Mouse (Mus musculus): ENCODE measurements around the gene Unc79. TPM values are rescaled to one million over a fixed set of nuclear protein-coding genes. Genes with fewer than 3 reads are reported as not detected.

The Unc79 gene
- polyA plus RNA-seq, 1 experiment from 2014 or later: 0.57 TPM

DNA sequence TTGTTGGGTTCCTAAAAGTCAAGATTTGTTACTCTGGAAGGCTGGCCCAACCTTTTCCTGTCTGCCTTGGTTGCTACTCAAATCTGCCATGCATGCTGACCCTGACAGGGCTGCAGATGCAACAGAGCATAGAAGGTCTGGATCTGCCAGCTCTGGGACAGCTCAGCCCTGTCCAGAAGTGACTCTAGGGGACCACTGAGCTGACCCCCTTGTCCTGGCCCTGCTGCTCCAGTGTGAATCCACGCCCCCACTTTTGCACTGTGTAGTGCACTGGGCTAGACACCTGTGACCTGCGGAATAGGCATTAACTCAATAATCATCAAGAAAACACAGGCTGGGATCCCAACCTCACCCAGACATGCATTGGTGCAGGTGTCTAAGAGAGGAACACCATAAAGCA lies 266.1 kb downstream of the Unc79 start:
- 90% methylated on average over 2 of the region's 2 CpGs for WGBS
- Histone ChIP-seq H3K4me2 (ENCODE audit: low read depth, low read length) (no peak overlapping the region), H3K27me3 (ENCODE audit: control insufficient read depth, insufficient read depth, low read length) (no peaks in the 10 kb centered on the region; the same call in 1 of the 2 replicates), H3K27ac (ENCODE audit: low read length) (no peak overlapping the region), H3K36me3 (ENCODE audit: control insufficient read depth, insufficient read depth, low read length) (no peaks in the 10 kb centered on the region), H3K9ac (ENCODE audit: low read length) (no peak overlapping the region), H3K4me1 (ENCODE audit: control insufficient read depth, insufficient read depth, low read length) (peaks cover 9% of the 10 kb centered on the region), H3K4me3 (replicated peaks; ENCODE audit: low read length) (no peak overlapping the region), H3K9me3 (replicated peaks; ENCODE audit: control insufficient read depth, low read length) (no peaks in the 10 kb centered on the region)
- ATAC-seq (ENCODE audit: insufficient read depth, low FRiP score): no peak

DNA sequence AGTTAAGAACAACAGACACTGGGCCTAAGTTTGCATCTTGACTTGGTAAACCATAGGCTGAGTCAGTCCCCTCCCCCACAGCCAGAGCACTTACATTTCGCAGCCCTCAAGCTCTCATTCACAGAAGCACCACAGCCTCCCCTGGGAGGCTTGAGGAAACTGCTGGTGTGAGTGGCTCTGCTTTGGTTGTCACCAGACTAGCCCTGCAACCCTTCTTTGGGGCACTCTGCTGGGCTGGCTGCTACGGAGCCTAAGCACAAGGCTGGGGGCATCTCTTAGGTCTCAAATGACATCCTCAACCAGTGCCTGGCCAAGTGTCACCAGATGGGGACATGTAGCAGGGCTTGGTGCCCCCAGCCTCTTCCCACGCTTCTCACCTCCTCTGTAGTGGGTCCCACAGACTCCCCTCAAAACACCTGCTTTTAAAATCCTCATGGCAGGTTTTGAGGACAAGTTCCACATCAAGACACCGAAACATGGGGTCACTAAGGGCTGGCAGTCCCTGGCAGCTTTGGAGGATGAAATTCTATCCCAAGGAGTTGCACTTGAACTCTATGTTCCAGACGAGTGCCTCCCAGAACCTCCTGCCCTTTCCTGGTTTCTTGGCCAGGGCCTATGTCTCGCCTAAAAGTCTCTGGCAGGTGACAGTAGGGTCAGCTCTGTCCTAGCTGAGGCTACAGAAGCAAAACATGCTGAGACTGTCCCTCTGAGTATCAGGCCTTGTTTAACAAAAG lies 267.4 kb downstream of the Unc79 start:
- 65% methylated on average over 6 of the region's 6 CpGs for WGBS
- Histone ChIP-seq H3K27me3 (ENCODE audit: control insufficient read depth, insufficient read depth, low read length) (no peaks in the 10 kb centered on the region; the same call in 1 of the 2 replicates), H3K4me1 (ENCODE audit: control insufficient read depth, insufficient read depth, low read length) (peaks cover 9% of the 10 kb centered on the region), H3K9me3 (replicated peaks; ENCODE audit: control insufficient read depth, low read length) (no peaks in the 10 kb centered on the region), H3K9ac (ENCODE audit: low read length) (no peak overlapping the region), H3K27ac (ENCODE audit: low read length) (no peak overlapping the region), H3K4me3 (replicated peaks; ENCODE audit: low read length) (no peak overlapping the region), H3K36me3 (ENCODE audit: control insufficient read depth, insufficient read depth, low read length) (no peaks in the 10 kb centered on the region), H3K4me2 (ENCODE audit: low read depth, low read length) (no peak overlapping the region)
- ATAC-seq (ENCODE audit: insufficient read depth, low FRiP score): no peak

DNA sequence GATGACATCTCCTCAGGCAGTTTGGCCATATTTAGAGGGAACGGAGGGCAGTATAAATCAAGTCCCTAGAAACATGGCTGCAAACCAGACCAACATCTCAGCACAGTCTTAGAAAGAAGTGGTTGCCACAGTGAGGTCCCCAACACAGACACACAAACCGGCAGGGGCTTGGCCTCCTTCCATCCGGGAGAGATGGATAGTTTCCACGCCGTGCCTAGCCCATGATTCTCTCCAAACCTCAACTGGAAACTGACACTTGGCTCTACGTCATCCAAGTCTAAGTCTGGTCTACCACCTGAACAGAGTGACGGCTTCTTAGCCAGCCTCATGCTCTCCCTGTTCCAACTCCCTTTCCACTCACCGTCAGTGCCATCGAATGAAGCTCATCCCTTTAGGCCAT lies 275.0 kb downstream of the Unc79 start:
- no peaks in the 10 kb centered on the region; the same call in 1 of the 2 replicates for H3K27me3 ChIP-seq (ENCODE audit: control insufficient read depth, insufficient read depth, low read length)
- no peaks in the 10 kb centered on the region for H3K4me1 ChIP-seq (ENCODE audit: control insufficient read depth, insufficient read depth, low read length)
- 84% methylated on average over 9 of the region's 9 CpGs for WGBS
- H3K4me3 ChIP-seq (replicated peaks; ENCODE audit: low read length): no peak overlapping the region
- H3K4me2 ChIP-seq (ENCODE audit: low read depth, low read length): no peak overlapping the region
- no peak overlapping the region for H3K27ac ChIP-seq (ENCODE audit: low read length)
- ATAC-seq (ENCODE audit: insufficient read depth, low FRiP score): no peak
- no peaks in the 10 kb centered on the region for H3K9me3 ChIP-seq (replicated peaks; ENCODE audit: control insufficient read depth, low read length)
- no peak overlapping the region for H3K9ac ChIP-seq (ENCODE audit: low read length)
- no peaks in the 10 kb centered on the region for H3K36me3 ChIP-seq (ENCODE audit: control insufficient read depth, insufficient read depth, low read length)

DNA sequence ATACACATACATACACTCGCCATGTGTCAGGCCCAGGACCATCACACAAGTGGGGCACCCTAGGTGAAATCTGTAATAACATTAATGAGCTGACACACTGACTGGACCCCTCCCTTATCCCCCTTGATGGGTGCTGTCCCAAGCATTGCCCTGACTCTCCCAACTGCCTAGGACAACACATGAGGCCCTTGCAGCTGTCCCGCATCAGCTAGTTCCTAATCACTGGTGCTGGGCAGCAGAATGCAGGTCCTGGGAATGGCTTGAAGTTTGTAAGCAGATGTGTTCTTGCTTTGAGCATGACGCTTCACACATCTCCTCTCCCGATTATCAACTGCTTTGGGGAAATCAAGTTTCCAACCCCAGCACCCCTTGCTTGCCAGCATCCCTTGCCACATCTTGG lies 277.5 kb downstream of the Unc79 start:
- ATAC-seq (ENCODE audit: insufficient read depth, low FRiP score): no peak
- WGBS: 83% methylated on average over 4 of the region's 4 CpGs
- H3K9ac ChIP-seq (ENCODE audit: low read length): no peak overlapping the region

GRCm38 (mm10) chr12:103229058-103229457 lies 280.4 kb downstream of the Unc79 start:
- 65% methylated on average over 4 of the region's 4 CpGs for WGBS
- Histone ChIP-seq H3K36me3 (ENCODE audit: control insufficient read depth, insufficient read depth, low read length) (no peaks in the 10 kb centered on the region), H3K27ac (ENCODE audit: low read length) (no peak overlapping the region), H3K4me2 (ENCODE audit: low read depth, low read length) (no peak overlapping the region), H3K27me3 (ENCODE audit: control insufficient read depth, insufficient read depth, low read length) (no peaks in the 10 kb centered on the region), H3K4me1 (ENCODE audit: control insufficient read depth, insufficient read depth, low read length) (no peaks in the 10 kb centered on the region), H3K9ac (ENCODE audit: low read length) (no peak overlapping the region), H3K4me3 (replicated peaks; ENCODE audit: low read length) (no peak overlapping the region), H3K9me3 (replicated peaks; ENCODE audit: control insufficient read depth, low read length) (no peaks in the 10 kb centered on the region)
- ATAC-seq (ENCODE audit: insufficient read depth, low FRiP score): no peak

More for the DNA sequence above, 277.5 kb downstream of the Unc79 start:
- Histone ChIP-seq H3K4me3 (replicated peaks; ENCODE audit: low read length) (no peak overlapping the region), H3K4me2 (ENCODE audit: low read depth, low read length) (no peak overlapping the region), H3K4me1 (ENCODE audit: control insufficient read depth, insufficient read depth, low read length) (no peaks in the 10 kb centered on the region), H3K27me3 (ENCODE audit: control insufficient read depth, insufficient read depth, low read length) (no peaks in the 10 kb centered on the region), H3K36me3 (ENCODE audit: control insufficient read depth, insufficient read depth, low read length) (no peaks in the 10 kb centered on the region), H3K27ac (ENCODE audit: low read length) (no peak overlapping the region), H3K9me3 (replicated peaks; ENCODE audit: control insufficient read depth, low read length) (no peaks in the 10 kb centered on the region)

Small RNAs within 50 kb of the gene (microRNA-seq; reads per million reads assigned to microRNA genes)
- gene Gm44324: not detected

Other genes starting within 250 kb of the Unc79 start
- gene Itpk1, start 243.9 kb upstream of the Unc79 start, polyA plus RNA-seq (2015; fragmentation: Nextera tagmentation; extraction: Ambion mirVana): 21.9 and 22.6 TPM in 2 replicates
- 19.8 and 22.9 TPM in 2 replicates for gene Moap1, start 205.2 kb upstream of the Unc79 start, polyA plus RNA-seq (2015; fragmentation: Nextera tagmentation; extraction: Ambion mirVana)
- 8.4 and 9.6 TPM in 2 replicates for gene Tmem251, start 205.1 kb upstream of the Unc79 start, polyA plus RNA-seq (2015; fragmentation: Nextera tagmentation; extraction: Ambion mirVana)
- gene Gm28051, start 191.1 kb upstream of the Unc79 start, polyA plus RNA-seq (2015; fragmentation: Nextera tagmentation; extraction: Ambion mirVana): not detected in 2 replicates
- 22.3 and 25.1 TPM in 2 replicates for gene Gon7, start 191.1 kb upstream of the Unc79 start, polyA plus RNA-seq (2015; fragmentation: Nextera tagmentation; extraction: Ambion mirVana)
- 34.7 and 36.3 TPM in 2 replicates for gene Ubr7, start 190.9 kb upstream of the Unc79 start, polyA plus RNA-seq (2015; fragmentation: Nextera tagmentation; extraction: Ambion mirVana)
- gene Gm20604, start 190.2 kb upstream of the Unc79 start, polyA plus RNA-seq (2015; fragmentation: Nextera tagmentation; extraction: Ambion mirVana): 19.6 and 20.6 TPM in 2 replicates
- gene Btbd7, start 70.4 kb upstream of the Unc79 start, polyA plus RNA-seq (2015; fragmentation: Nextera tagmentation; extraction: Ambion mirVana): 15.0 and 16.6 TPM in 2 replicates
- gene Cox8c, start 49.5 kb upstream of the Unc79 start, polyA plus RNA-seq (2015; fragmentation: Nextera tagmentation; extraction: Ambion mirVana): not detected in 2 replicates